Mouse (Mus musculus) layer of hippocampus, adult 2 months (tissue): ENCODE data around the gene P2rx6. TPM values are rescaled to one million over a fixed set of nuclear protein-coding genes. Genes with fewer than 3 reads are reported as not detected.

ENCODE experiments used
- DNase-seq, 2 experiments: peaks; one replicate each; pipeline ENCODE4 v3.0.0; 2022; ENCODE audit warnings: low spot score in 2 of 2
- H3K27ac ChIP-seq: fragments of 200-600 bp; 2 replicates; pipeline ENCODE4 v1.8.1; 2022
- H3K4me3 ChIP-seq: fragments of 200-600 bp; 2 replicates; pipeline ENCODE4 v1.8.1; 2022; ENCODE audit warnings: mild to moderate bottlenecking
- CTCF ChIP-seq: fragments of 200-600 bp; conservative IDR thresholded peaks from 2 replicates; pipeline ENCODE4 v1.8.1; 2022; ENCODE audit warnings: antibody characterized with exemption, mild to moderate bottlenecking, moderate library complexity
- long read RNA-seq, 2 experiments: library from polyadenylated mRNA; stranded (forward); transcript quantifications; one replicate each; pipeline ENCODE4 v2.0.0; 2021; ENCODE audit warnings: borderline mapping rate in 2 of 2
- total RNA-seq, 2 experiments: library from RNA; stranded (reverse); gene quantifications; 2 replicates each; pipeline ENCODE4 v1.2.3; 2021

Gene P2rx6
- total RNA-seq: 1 to 10 TPM in 1 of 2 experiments, under 1 TPM in 1; 0.95 to 1.4 TPM
- long read RNA-seq, experiment 1, partial matches to known transcripts: 0 of 1 reads
- long read RNA-seq, experiment 1, other reads (novel, unspliced or antisense): 0 of 1 reads
- long read RNA-seq, experiment 2: 0 reads

DNA sequence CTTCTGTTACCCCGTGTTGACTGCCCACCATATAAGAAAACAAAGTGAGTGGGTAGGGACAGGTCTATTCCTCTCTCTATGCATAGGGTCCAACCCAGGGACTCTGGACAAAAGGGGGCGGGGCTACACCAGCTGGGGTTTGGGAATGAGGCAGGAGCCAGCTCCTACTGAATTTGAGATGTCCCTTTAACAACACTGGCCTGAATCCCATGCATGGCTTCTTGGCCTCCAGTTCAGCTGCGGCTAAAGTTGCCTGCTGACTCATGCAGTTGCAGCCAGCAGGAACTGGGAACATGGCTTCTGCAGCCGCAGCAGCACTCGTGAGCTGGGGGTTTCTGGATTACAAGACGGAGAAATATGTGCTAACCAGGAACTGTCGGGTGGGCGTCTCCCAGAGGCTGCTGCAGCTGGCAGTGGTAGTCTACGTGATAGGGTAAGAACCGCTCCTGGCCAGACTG lies at the start of gene P2rx6:
Gene P2rx6, plus strand, starts transcription at position 135 of the 458 bp plus-strand sequence.
- DNase-seq: no peak
- peak within 1 kb of the TSS; percentile 48 for H3K4me3 ChIP-seq
- TF ChIP-seq CTCF: no peak
- H3K27ac ChIP-seq: peak within 1 kb of the TSS; percentile 70

DNA sequence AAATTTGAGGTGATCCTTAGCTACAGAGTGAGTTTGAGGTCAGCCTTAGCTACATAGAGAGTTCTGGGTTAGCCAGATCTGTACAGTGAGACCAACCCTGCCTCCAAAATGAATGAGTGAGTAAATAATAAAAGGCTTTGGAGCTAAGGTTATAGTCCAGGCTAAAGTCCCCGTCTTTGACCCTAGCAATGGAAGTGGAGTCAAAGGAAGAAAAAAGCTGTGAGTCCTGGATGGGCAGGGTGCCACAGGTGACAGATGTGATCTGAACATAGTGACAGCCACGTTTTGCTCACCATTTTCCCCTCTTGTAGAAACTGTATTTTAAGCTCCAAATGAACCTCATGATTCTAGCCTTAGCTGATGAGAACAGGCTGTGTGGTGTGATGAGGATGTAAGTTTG lies 42.8 kb upstream of the P2rx6 start:
- no peak for DNase-seq
- Histone ChIP-seq H3K27ac (no peak overlapping the region), H3K4me3 (no peak overlapping the region)
- TF ChIP-seq CTCF: no peak

GRCm38 (mm10) chr16:17524156-17524555 lies 37.5 kb upstream of the P2rx6 start:
- H3K4me3 ChIP-seq: no peak overlapping the region
- no peak for DNase-seq
- H3K27ac ChIP-seq: no peak overlapping the region
- TF ChIP-seq CTCF: no peak

GRCm38 (mm10) chr16:17525524-17525923 lies 36.2 kb upstream of the P2rx6 start:
- no peak overlapping the region for H3K27ac ChIP-seq
- no peak for TF ChIP-seq CTCF
- DNase-seq: no peak
- H3K4me3 ChIP-seq: no peak overlapping the region

- no peak for DNase-seq
- TF ChIP-seq CTCF: no peak
- Histone ChIP-seq H3K4me3 (no peak overlapping the region), H3K27ac (no peak overlapping the region)
Measured at GRCm38 (mm10) chr16:17526223-17526622, 35.5 kb upstream of the P2rx6 start.

GRCm38 (mm10) chr16:17527606-17528005 lies 34.1 kb upstream of the P2rx6 start:
- Histone ChIP-seq H3K27ac (0 out of 2 replicates have a peak overlapping the region, but pooled peaks have one; percentile 29), H3K4me3 (no peak overlapping the region)
- DNase-seq: no peak
- TF ChIP-seq CTCF: no peak

DNA sequence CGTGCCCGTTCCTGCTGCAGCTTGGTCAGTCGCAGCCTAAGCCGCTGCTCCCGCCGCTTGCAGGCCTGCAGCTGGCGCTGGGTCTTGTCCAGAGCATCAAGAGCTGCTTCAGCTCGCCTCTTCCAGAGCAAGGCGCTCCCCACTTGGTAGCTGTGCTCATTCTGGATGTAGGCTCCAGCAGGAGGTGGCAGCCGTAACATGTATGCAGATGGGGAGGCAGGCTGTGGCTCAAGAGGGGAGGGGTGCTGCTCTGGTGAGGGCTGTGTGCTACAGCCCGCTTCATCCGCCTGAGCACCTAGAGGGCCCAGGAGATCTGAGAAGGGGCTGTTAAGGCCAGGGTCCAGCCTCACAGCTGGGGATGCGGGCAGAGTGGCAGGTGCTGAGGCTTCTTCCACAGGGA lies 33.4 kb upstream of the P2rx6 start:
- Histone ChIP-seq H3K27ac (peak overlapping the region; percentile 29; the same call in 1 of the 2 replicates), H3K4me3 (no peak overlapping the region)
- no peak for DNase-seq
- TF ChIP-seq CTCF: no peak

DNA sequence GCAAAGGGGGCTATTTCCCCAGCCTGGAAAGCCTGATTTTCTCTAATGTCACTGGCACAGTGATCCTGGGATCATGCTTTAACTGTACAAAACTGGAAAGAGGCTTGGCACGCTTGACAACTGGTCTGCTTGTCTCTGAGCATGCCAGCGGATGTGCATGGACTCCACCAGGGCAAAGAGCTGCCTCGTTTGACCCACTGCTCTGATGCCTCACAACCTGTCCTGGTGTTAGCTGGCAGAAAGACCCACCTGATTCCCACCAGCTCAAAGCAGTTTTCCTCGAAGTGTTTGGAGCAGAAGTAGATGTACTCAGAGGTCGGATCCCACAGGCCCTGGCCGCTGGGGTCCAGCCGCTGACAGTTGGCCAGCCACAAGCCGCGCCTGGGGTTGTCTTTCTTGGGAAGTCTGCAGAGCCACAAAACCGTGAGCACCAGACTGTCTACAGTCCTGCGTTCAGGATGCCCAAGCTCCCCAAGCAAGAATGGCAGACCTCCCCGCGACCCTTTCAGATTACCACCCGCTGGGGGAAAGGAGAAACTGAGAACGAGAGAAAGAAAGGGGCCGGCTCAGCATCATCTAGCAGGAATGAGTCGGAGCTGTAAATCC lies 31.6 kb upstream of the P2rx6 start:
- Histone ChIP-seq H3K4me3 (peak overlapping the region; percentile 91), H3K27ac (peak overlapping the region; percentile 97)
- no peak for DNase-seq

DNA sequence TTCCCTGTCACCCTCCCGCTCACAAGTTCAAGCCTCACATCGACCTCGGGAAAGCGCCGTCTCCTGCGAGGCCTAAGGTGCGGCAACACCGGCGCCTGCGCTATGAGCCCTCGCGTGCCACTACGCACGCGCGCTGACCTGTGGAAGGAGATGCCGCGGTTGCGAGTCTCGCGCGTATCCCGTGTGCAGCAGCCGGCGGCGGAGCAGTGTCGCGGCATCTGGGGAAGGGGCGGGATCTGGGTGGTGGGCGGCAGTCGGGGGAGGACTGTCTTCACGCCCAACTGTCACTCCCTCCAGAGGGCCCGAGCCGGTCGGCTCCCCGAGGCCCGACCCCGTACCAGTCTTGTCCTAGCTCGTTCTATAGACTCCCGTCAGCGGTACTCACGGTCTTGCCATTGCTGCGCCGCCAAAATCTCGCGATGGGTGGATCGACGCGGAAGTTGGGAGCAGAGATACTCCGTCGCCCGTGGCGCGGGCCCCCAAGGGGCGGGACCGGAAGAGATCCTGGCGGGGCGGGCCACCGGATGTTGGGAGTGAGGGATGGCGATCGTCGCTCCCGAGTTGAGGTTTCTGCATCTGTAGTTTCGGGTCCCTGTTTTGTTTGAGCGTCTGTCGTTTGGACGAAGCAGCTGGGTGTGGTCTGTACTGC lies 30.9 kb upstream of the P2rx6 start, which contains the start of gene Thap7:
Gene Thap7, minus strand, starts transcription at position 497 of the 649 bp plus-strand sequence.
- H3K4me3 ChIP-seq: peak within 1 kb of the TSS; percentile 91
- TF ChIP-seq CTCF: 0 out of 2 replicates have a peak, but pooled peaks have one; percentile 2

More for the DNA sequence above, 31.6 kb upstream of the P2rx6 start:
- no peak for TF ChIP-seq CTCF

DNA sequence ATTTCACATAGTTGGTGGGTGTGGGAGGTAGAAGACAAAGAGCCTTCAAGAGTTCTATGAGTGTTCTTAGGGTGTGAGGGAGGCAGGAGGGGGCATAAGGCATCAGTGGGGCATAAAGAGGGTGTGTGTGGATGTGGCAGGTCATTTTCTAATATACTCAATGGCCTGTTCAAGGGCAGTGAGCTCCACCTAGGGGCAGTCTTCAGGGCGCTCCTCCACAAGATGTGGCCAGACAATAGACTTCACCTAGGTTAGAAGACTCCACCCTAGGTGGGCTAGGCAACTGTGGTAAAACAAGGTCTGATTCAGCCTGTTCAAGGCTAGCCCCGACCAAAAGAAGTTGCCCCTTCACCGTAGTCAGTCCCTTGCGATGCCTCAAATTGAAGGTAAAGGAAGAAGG lies 29.4 kb upstream of the P2rx6 start:
- DNase-seq: no peak
- peak; percentile 60 for TF ChIP-seq CTCF
- H3K27ac ChIP-seq: no peak overlapping the region
- H3K4me3 ChIP-seq: no peak overlapping the region

More for the DNA sequence above, 30.9 kb upstream of the P2rx6 start, which contains the start of gene Thap7:
- peak; percentile 95 to 96 for DNase-seq
- peak within 1 kb of the TSS; percentile 97 for H3K27ac ChIP-seq

- no peak for DNase-seq
- no peak overlapping the region for H3K4me3 ChIP-seq
- TF ChIP-seq CTCF: no peak
- no peak overlapping the region for H3K27ac ChIP-seq
Measured at GRCm38 (mm10) chr16:17532676-17533329, 28.9 kb upstream of the P2rx6 start.

- peak; percentile 63 for TF ChIP-seq CTCF
- no peak for DNase-seq
- H3K4me3 ChIP-seq: no peak overlapping the region
- H3K27ac ChIP-seq: no peak overlapping the region
Measured at GRCm38 (mm10) chr16:17536584-17536983, 25.1 kb upstream of the P2rx6 start.

DNA sequence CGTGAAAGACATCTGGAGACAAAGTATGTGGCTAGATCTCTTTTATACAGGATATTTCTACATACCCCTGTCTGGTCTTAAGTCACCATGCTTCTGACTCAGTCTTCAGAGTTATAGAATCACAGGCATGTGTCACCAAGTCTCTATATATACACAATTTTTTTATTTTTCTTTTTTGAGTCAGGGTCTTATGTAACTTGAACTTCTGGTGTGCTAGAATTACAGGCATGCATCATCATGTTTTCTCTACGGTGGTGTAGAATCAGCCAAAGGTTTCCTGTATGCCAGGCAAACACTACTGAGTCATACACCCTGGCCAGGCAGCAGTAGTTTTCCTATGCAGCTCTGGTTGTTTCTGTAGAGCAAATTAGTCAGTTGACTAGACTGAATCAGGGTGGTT lies 19.1 kb upstream of the P2rx6 start:
- peak overlapping the region; percentile 36; the same call in 1 of the 2 replicates for H3K27ac ChIP-seq
- no peak for DNase-seq
- TF ChIP-seq CTCF: no peak
- no peak overlapping the region for H3K4me3 ChIP-seq
